Mouse (Mus musculus) WW6 (cell line): ENCODE results near the gene Tmem270.
"Not testable (repeated sequence)": the region's sequence is repeated elsewhere in the genome, so short reads cannot be mapped to it uniquely, and the experiment has no call there.

ENCODE experiments used
- DNase-seq: peaks from one replicate; pipeline ENCODE4 v3.0.0-alpha.2; 2013; ENCODE audit warnings: low read depth, low spot score

Tmem270 gene

DNA sequence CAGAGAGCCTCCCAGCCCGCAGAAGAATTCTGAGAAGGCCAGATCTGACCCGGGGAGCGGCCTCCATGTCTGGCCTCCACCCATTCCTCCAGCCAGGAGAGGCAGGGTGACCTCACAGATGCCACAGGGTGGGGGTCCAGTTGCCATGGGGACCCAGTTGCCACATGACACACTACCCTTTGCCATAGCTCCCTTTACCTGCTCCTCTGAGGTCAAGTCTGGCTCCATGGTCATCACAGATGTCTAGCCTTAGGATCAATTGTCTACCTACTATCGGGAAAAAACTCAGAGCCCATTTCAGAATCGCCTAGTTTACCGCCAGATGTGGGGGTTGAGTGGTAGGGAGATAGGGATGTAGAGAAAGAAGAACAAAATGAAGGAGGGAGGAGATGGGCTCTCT lies at the start of gene Tmem270:
Gene Tmem270 (minus strand): TSS at position 101 of the 400 bp plus-strand sequence.
- DNase-seq: no peak

DNA sequence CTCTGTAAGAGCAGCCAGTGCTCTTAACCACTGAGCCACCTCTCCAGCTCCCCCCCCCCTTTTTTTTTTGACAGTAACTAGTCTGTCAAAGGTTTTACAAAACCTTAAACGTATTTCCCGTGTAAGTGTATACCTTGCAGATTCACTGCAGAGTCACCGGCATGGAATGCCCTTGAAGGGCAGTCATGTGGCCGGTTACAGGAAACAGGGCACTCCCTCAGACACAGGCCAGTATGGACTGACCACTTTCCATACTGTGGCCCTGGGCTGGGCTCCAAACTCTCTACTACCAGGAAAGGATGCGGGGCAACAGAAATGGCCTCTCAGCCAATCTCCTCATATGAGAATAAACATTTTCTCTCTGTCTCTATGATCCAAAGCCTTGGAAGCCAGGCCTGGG lies 49.0 kb upstream of the Tmem270 start:
- no peak for DNase-seq

DNA sequence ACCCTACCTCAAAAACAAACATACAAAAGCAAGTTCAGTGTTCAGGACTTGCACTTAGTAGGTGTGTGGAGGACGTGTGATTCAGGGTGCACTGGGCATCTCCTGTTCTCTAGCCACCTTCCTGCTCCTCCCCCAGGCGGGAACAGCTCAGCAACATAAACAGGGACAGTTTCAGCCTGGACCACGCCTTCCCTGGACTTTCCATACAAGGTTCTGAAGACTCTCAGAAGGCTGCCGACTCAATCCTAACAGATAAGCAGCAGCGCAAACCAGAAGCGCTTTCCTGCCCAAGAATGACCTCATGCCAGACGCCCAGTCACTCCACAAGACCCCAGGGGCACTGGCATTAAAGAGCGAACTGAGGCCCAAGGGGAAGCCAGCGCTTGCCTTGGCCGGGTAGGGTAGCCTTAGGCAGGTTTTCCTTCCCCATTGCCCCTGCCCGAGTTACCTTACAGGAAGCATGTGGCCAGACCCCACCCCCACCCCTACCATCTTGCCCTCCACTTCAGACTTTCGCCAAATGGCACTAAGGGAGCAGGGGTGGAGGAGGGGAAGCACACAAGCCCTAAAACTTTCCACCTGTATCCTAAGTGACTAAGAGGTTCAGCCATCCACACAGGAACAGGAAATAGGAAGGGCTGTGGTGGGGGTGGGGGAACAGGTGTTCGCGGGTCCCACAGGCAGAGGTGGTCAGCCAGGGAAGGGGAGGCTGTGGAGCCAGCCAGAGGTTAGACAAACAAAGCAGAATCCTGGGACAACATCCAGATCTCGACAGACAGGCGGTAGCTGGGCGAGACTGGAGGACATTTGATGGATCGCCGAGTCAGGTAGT lies 44.7 kb upstream of the Tmem270 start:
- DNase-seq: no peak

DNA sequence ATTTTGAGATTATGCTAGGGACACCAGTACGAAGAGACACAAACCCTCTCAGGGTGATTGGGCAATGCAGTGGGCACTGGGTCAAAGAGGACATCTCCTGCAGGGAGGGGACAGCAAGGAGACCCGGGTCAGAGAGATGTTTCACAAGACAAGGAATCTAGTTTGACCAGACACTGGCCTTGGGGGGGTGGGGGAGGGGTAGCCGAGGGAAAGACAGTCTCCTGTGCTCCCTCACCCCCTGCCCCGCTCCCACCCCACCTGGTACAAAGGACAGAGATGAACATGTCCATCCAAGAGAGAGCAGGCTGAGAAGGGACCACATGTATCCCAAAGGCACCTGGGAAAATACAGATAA lies 41.5 kb upstream of the Tmem270 start:
- no peak for DNase-seq

DNA sequence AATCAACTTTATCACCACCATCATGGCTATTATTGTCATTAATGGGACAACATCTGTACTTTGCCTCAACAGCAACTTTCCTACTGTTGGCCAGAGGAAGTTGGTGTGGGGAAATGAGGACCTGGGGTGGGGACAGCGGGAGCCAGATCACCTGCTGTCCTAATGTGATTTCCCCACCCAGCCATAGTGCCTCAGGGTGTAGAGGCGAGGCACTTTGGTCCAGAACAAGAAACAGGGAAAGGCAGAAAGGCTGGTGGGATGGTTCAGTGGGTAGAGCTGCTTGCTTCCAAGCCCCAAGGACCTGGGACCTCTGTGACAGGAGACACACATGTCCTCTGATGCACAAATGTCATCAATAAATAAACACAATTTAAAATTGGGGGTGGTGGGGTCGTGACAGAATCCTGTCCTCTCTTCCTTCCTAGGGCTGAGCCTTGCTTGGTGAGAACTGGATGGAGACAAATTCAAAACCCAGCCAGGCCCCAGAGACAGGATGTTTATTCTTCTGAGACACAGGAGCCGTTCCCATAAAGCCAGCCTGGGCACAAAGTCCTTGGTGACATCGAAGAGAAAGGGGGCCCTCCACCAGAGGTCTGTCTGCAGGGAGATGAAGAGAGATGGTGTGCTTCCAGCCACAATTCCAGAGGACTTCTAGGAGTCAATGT lies 41.0 kb upstream of the Tmem270 start:
- DNase-seq: no peak

DNA sequence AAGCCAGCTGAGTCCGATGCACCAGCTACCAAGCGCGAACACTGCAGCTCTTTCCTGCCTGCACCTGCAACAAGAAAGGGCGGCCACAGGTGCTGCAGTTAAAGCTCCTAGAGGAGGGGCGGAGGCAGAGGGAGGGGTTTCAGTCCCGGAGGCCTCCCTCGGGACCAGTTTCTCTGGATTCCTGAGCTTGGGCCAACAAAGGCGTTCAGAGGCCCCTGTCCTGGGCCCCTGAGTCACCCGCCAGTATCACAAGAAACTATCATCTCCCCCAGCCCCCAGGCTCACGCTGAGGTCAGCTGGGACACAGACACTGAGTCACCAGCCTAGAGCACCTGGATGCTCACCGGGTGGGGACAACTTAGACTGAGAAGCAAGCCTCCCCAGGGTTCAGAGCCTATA lies 40.3 kb upstream of the Tmem270 start, which contains the start of gene Cldn4:
Gene Cldn4 (minus strand): TSS at position 78 of the 399 bp plus-strand sequence.
- peak; percentile 56 for DNase-seq

DNA sequence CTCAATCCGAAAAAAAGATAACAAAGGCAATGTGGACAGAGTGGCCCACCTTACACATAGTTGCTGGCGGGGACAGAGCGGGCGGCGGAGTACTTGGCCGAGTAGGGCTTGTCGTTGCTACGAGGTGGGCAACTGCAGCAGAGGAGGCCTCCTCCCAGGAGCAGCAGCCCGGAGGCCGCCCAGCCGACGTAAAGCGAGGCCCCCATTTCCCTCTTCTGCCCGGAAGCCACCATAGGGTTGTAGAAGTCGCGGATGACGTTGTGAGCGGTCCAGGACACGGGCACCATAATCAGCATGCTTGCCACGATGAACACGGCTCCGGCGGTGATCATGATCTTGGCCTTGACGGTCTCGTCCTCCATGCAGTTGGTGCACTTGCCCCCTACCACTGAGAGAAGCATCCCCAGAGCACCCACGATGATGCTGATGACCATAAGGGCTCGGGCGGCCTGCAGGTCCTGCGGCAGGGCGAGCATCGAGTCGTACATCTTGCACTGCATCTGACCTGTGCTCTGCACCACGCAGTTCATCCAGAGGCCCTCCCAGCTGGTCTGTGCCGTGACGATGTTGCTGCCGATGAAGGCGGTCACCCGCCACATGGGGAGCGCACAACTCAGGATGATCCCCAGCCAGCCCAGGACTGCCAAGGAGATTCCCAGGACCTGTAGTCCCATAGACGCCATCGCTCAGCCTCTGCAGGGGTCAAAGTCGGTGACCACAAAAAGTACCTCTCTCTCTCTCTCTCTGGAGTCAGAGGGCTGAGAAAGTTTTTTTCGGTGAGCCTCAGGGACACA lies 39.7 kb upstream of the Tmem270 start:
- no peak for DNase-seq

DNA sequence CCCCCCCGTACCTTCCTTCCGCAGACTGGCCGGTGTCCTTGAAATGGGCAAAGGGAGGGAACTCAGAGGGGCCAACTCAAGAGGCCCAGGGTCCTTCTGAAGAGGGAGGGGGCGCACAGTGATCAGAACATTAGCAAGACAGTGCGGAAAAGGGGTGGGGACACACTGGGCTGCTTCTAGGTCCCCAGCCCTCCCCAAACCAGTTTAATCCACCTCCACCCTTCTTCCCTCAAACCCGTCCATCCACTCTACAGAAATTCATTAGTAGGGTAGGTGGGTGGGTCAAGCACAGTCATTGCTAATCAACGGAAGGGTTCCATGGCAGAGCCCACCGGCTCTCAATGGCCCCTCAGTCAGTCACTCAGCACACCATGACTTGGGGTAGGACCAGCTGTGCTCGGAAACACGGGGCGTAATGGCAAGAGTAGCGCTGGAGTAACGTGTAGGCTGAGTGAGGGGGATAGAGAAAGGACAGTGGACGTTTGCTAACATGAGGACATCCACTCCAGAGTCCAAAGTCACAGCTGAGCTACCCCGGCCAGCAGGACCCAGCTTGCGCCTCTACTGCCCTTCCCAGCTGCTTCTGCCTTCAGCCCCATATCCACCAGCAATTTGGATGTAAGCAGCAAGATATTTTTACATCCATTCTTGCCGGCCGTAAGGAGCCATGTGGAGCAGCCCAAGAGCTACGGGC lies 38.9 kb upstream of the Tmem270 start:
- DNase-seq: no peak

DNA sequence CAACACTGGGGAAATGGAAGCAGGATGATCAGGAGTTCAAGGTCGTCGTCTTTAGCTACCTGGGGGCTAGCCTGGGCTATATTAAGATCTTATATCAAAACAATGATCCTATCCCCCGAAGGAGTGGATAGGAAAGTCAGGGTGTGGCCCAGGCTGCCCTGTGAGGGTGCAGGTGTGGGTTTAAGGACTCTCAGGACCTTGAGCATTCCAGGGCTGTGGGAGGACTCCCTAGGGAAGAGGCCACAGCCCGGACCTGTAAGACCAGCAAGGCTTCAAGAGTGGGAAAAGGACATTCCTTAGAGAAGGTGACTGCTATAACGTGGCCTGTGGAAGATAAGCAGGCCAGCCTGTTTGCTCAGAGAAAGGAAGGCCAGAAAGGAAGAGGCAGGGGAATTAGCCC lies 37.6 kb upstream of the Tmem270 start:
- no peak for DNase-seq

DNA sequence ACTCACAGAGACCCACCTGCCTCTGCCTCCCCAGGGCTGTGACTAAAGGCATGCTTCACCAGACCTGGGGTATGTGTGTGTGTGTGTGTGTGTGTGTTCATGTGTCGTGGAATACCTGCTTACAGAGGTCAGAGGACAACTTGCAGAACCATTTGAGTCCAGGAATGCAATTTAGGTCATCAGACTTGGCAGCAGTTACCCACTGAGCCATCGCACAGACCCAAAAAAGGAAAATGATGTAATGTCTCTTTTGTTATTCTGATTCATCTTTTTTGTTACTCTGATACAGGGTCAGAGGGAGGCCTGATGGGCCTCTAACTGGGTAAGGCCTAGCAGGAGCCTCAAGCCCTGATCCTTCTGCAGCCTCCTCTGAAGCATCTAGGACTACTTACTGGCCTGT lies 36.2 kb upstream of the Tmem270 start:
- no peak for DNase-seq

DNA sequence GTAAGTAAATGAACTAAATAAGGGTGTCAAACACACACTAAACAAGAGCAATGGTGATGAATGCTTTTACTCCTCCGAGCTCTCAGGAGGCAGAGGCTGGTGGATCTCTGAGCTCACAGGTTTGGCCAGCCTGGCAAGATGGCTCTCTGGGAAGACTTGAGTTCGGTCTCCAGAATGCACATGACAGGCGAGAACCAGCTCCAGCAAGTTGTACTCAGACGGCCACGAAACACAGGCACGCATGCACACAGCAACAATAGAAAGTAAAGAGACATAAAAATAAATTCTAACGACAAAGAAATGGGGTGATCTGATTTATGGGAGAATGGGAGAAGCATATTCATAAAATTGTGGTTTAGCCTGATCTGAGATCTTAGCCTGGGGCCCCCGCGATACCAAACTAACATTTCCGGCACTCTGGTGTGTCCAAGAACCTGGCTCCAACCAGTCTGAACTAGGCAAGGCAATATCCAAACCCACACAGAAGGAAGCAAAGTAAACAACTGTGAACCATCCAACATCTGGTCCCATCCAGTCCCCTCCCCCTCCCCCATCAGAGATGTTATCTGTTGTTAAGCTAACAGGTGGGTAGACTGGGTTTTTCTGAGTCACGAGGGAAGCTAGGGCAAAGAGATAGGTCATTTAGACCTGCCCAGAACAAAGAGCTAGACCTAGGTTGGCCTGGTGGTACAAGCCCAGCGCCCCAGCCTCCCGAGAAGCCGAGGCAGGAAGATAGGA lies 35.1 kb upstream of the Tmem270 start:
- peak; percentile 89 for DNase-seq

DNA sequence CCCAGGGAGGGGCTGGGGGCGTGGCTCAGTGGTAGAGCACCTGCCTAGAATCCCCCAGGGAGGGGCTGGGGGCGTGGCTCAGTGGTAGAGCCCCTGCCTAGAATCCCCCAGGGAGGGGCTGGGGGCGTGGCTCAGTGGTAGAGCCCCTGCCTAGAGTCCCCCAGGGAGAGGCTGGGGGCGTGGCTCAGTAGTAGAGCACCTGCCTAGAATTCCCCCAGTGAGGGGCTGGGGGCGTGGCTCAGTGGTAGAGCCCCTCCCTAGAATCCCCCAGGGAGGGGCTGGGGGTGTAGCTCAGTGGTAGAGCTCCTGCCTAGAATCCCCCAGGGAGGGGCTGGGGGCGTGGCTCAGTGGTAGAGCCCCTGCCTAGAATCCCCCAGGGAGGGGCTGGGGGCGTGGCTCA lies 33.0 kb upstream of the Tmem270 start:
- DNase-seq: not testable (repeated sequence)

DNA sequence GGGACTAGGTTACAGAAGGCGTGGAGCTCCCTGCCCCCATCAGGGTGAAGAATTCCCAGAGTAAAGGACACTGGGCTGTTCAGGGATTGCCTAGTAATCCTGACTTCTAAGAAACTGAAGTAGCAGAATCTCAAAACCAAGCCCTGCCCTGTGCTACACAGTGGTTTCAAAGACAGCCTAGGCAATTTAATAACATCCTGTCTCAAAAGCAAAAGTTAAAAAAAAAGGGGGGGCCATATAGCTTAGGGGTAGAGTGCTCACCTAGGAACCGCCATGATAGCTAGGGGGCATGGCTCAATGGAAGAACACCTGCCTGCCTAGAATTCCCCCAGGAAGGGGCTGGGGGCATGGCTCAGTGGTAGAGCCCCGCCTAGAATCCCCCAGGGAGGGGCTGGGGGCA lies 32.5 kb upstream of the Tmem270 start:
- no peak for DNase-seq

DNA sequence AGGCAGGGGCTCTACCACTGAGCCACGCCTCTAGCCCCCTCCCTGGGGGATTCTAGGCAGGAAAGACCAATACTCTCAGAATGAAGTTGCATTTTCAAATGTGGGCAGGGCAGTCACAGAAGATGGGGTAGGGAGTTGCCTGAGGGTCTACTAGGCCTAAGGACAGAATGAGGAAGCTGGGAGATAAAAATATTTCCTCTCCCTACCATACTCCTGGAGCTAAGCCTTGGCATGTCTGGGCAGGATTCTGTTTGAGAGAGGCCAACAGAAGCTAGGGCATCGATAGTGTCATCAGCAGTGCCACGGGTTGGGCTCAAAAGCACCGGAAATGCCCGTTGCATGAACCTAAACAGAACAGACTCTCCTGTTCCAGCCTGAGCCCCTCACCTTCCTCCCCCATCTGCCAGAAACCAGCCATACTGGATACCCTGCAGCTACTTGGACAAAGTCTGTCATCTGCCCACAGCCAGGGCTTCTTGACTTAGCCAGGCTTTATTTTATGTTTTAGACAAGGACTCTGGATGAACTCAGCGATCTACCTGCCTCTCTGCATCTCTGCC lies 30.2 kb upstream of the Tmem270 start:
- DNase-seq: no peak

DNA sequence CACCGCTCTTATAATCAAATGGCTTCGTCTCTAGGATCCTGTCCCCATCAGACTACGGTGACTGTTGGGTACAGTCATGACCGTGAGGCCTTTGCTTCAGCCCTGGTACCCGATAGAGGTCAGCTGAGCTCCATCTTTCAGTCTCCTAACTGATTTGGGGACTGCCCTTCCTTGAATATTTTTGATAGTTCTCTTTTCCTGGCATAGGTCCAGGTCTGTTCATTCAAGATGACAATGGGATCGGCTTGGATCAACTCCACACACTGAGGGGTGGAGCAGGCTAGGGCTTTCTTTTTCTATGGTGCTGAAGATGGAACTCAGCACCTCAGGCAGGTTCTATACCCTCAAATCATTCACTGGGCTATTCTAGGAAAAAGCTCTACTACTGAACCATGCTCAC lies 29.5 kb upstream of the Tmem270 start:
- DNase-seq: no peak

DNA sequence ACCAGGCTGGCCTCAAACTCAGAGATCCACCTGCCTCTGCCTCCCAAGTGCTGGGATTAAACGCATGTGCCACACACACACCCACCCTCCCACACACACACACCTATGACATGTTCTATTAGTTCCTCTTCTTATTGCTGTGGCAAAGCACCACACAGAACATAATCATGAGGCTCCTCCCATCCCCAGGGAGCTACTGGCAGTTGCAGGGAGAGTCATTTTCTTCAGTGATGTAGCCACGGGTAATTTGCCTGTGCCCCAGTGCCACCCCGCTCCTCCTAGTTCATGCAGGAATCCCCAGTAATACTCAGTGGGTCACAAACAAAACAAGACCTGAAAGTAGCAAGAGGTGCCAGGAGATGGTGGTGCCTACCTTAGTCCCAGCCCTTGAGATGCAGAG lies 28.1 kb upstream of the Tmem270 start:
- DNase-seq: no peak

DNA sequence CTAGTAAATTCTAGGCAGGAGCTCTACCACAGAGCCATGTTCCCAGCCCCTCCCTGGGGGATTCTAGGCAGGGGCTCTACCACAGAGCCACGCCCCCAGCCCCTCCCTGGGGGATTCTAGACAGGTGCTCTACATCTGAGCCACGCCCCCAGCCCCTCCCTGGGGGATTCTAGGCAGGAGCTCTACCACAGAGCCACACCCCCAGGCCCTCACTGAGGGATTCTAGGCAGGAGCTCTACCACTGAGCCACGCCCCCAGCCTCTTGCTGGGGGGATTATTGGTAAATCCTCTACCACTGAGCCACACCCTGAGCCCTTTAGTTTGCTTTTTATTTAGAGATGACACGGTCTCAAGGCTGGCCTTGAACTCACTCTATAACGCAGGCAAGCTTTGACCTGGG lies 27.2 kb upstream of the Tmem270 start:
- DNase-seq: not testable (repeated sequence)

DNA sequence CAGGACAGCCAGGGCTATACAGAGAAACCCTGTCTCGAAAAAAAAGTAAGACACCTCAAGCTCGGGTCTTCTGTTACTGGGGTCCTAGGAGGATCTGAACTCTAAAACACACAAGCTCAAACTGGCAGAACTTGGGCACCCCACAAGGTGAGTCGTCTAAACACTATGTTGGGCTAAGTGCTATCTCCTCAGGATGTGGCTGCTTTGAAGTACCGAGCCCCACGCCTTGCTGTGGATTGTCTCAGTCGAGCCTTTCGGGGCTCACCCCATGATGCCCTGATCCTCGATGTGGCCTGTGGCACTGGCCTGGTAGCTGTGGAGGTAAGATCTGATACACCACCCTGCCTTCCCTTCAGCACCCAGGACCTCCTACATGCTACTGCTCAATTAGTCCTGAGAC lies 26.7 kb upstream of the Tmem270 start:
- DNase-seq: no peak

DNA sequence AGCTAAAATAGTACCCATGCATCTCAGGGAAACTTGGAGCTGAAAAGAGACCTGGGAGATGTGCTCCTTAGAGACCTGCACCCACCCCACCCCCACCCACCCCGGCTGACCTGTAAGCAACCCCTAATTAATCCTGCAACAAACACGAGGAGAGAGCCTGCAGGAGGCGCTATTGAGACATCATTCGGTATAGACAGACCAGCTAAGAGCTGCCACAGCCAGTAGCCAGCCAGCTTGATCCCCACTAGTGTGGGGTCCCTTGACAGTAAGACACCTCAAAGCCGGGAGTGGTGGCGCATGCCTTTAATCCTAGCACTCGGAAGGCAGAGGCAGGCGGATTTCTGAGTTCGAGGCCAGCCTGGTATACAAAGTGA lies 26.4 kb upstream of the Tmem270 start:
- DNase-seq: peak; percentile 81

DNA sequence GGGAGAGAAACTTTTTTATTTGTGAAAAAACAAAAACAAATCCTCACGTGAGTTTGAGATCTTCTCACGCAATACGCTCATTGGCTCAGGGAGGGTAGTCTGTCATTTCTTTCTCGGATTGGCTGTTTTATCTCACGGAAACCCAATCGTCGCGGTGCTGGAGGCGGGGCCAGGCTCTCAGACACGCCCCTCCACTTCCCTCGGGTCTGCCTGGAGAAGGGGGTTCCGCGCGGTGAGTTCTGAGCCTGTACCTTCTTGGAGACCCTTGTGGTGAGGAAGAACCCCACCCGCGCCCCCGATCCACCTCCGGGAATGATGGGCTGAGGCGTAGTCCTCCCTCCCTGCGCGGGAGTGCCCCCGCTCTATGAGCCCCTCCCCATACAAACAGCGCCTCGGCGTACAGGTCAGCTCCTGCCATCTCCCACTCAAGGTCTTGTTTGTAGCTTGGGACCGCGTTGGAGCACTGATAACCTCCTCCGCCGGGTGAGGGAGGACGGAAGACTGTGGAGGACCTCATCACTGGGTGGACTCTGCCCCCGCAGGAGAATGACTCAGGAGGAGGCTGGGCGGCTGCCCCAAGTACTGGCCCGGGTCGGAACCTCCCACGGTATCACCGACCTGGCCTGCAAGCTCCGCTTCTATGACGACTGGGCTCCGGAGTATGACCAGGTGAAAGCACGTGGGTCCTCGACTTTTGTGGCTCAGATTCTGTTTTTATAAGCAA lies 25.8 kb upstream of the Tmem270 start, which contains the start of gene Mettl27:
Gene Mettl27 (plus strand): TSS at position 190 of the 724 bp plus-strand sequence.
- peak; percentile 81 for DNase-seq
